Mouse (Mus musculus): Measurements from ENCODE around the gene Cdk11b.

GRCm38 (mm10) chr4:155654183-155654455 lies 29.5 kb downstream of the Cdk11b start:
- TF ChIP-seq MYOG (IDR thresholded peaks at IDR 0.05; ENCODE audit: control insufficient read depth in 1 of 3, insufficient read depth in 1 of 3, insufficient read length in 2 of 3, low read depth in 2 of 3) (no peak), POLR2A (IDR thresholded peaks at IDR 0.05; ENCODE audit: insufficient read length, low read depth) (no peak), CEBPB (IDR thresholded peaks at IDR 0.05; ENCODE audit: insufficient read depth, poor library complexity, severe bottlenecking) (no peak)

Measured in myocyte (in vitro differentiated cells).